Mouse (Mus musculus) frontal cortex, adult (tissue): Measurements from ENCODE around the gene Ak5.
"Not testable (repeated sequence)": the region's sequence is repeated elsewhere in the genome, so short reads cannot be mapped to it uniquely, and the experiment has no call there.

ENCODE experiments used
- ATAC-seq: cut with Nextera tagmentation; 2 replicates; pipeline ENCODE4 v1.9.2; 2017; ENCODE audit warnings: mild to moderate bottlenecking, moderate library complexity, mixed read lengths; ENCODE audit not compliant: low TSS enrichment

The Ak5 gene

DNA sequence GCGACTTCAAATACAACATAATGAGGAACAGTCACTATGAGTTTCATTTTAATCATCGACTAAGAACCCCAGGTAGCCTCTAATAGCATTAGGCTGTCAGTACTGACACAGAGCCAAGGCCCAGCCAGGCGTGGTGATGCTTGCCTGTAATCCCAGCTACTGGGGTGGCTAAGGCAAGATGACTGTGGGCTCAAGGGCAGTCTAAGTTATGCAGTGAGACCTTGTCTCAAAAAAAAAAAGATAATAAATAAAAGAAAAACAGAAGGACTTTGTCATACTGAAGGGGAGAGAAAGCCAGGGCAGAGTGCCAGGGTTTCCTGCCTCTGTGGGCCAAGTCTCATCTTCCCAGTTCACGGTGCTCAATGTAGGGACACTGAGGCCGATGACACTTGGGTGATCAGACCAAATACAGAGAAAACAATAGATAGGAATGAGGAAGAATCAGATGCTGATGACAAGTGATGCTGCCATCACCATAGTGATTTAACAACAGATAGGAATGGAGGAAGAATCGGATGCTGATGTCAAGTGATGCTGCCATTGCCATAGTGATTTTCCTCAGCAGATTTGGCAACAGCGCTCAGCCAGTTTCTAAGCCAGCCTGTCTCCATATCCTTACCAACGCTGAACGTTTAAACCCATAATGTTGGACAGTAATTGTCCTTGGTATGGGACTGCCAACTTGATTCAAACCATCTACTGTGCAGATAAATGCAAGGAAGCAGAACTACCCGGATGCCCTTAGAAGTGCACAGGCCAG, 42.9 kb downstream of the Ak5 start:
- ATAC-seq, result no peak

DNA sequence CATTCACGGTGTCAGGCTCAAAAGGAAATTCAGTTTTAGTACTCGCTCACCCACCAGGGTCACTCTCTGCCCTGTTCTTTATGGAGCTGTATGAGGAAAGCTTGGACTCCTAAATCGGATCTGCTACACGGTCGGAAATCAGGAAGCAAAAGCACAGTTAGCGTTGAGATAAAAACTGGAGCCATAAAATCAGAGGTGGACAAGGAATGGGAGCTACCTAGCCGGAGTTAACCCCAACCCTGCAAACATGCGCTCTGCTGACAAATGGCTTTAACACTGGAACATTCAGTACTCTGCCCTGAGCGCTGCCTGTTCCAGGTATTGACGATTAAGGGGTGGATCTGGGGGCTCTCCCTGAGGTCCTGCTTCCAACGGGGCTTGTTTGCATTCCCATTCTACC, 47.6 kb downstream of the Ak5 start:
- no peak for ATAC-seq

DNA sequence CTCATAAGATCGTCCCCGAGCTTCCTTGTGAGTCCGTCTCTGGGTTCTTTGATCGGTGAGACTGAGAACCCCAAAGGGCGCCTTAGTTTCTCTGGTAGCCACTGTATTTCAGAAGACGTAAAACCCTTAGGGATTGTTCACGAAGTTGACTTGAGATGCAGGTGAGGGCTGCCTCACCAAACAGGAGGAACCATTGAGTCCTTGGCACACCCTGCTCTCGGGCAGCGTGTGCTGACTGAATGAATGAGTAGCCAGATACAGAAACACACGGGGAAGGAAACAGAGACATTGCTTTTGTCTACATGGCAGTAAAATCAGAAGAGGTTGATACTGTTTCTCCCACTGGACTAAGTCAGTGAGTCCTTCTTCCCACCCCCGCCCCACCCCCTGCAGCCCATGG, 48.1 kb downstream of the Ak5 start:
- no peak for ATAC-seq

DNA sequence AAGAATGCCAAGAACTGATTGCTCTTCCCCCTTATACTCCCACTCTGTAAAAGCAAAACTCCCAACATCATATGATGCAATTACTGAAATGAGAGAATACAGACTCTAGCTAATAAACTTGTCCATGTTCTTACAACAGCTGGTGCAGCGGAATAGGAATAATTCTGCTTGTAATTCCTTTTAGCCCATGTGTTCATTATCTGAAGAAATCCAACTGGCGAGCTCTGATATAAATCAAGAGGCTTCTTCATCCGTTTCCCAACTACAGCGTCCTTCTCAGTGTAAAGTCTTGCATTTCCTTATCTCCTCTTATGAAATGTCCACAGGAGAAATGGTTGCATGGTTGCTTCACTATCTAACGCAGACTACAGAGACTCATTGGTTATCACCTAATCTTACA, 59.1 kb downstream of the Ak5 start:
- no peak for ATAC-seq

DNA sequence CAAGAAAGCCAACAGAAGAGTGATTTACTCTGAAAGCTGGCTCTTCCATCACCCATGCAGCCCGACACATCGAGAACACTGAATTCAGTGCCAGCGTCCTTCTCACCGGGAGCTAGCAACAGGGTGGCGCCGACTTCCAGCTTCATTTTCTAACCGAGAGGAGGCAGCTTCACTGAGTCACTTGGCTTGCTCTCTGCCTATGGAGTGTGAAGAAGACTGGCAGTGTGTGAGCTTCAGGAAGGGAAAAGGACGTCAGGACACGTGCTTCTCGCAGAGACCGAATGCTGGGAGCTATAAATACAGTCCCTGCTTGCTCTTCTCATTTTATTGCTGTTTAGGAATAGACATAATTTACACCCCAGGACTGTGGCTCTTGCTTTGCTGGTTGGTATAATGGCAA, 62.3 kb downstream of the Ak5 start:
- peak; percentile 98 for ATAC-seq

DNA sequence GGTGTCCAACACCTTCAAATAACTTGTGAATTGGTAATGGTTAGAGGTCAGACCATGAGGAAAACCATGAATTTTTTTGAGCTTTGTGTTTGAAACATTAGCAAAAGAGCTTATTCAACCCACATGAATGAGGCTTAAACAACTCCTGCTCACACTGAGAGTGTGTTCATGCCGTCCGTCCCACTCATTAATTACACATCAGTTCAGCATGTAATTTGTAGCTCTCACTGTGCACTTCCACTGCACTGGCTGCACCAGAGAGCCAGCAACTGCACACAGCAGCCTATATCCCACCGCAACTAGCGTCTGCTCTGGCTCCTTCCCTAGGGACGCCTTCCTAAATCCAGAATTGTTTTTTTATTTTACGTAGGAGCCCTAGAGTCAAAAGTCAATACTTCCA, 68.5 kb downstream of the Ak5 start:
- ATAC-seq, result no peak

DNA sequence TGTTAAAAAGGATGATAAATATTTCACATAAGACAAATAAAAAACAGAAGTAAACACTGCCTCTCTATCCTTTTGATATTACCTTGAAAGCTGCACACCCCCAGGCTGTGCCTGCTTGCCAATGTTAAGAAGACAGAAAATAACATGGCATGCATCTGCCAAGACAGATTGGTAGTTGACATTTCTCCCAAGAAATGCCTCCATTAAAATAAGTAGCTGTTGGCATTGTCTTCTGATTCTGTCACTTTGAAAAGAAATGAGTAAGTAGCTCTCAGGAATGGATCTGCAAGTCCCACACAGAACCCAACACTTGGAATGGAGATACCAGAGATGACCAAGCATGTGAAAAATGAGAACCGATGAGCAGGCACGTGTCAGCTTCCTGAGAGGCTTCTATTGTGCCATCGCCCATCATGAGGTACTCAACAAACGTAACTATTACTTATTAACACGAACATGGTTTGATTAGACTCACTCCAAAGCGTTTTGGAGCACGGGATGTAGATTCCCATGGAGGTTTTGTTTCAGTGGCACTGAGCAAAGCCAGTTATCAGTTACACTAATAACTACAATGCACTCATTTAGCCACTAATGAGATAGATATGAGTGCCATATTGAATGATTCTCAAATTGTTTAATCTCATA, 71.6 kb downstream of the Ak5 start:
- ATAC-seq, result no peak

DNA sequence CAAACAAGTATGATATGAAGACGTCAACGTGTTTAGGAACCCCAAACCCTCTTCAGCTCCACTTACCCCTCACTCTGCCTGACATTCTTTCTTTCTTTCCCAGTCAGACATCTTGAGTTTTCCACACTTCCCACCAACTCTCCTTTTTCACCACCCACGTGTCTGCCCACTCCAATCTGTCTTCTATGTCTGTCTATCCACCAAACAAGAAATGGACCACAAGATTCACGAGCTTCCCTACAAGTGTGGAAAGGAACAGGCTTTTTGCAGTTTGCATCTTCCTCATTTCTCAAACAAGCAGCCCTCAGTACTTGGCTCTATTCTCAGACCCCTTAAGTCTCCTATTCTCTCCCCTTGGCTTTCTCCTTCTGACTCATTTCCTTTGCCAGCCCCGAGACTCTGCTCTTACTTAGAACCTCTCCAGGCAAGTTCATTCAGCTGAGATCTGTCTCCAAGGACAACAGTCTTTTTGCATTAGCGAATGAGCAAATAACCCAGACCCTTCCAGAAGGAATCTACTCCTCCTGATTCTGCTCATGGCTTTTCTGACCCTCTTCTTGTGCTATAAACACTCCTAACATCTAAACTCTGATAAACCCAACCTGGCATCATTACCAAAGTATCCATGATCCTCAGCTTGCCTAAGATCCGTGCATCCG, 75.3 kb downstream of the Ak5 start:
- peak; percentile 89 for ATAC-seq

DNA sequence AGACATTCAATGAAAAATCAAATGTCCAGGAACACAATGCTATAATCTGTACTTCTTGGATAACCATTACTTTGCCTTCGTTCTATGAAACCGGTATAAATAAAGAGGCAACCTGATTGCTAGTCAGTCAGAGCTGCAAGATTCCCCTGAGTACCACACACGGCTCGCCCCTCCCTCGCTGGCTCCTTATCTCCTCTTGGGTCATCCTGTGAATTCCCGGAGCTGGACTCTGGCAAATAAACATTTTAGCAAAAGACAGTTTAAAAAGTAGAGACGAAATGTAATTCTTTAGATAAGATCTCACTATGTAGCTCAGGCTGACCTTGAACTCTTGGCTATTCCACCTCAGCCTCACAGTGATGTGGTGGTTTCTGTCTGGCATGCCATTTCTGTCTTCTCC, 77.7 kb downstream of the Ak5 start:
- ATAC-seq, result no peak

DNA sequence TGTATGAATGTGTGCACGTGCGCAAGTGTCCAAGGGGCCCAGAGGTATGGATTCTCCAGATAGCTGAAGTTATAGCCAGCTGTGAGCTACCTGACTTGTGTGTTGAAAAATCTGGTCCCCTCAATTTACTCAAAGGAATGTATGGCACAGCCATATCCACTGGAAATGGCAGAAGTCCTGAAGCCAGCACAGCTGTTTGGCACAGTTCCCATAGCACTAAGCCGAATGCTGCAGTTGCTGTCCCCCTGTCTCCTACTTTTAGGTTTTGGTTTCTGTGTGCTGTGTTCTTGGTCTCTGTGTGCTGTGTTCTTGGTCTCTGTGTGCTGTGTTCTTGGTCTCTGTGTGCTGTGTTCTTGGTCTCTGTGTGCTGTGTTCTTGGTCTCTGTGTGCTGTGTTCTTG, 79.1 kb downstream of the Ak5 start:
- ATAC-seq, result not testable (repeated sequence)

DNA sequence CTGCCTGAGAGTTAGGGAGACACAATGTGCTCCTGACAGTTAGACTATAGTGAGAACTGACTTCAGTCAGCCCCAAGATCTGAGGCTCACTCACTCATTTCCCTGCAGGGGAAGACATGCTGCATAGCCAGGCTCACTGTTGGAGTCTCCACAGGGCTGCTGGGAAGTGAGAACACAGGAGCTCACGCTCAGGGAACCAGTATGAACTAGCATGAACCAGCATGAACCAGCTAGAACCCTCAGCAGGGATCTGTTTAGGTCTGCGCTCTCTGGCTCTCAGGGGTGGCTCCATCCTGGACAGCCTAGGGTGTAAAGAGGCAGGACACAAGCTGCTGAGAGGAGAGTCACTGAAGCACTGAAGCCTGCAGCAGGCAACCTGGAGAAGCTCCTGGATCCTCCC, 81.2 kb downstream of the Ak5 start:
- ATAC-seq, result 0 out of 2 replicates have a peak, but pooled peaks have one; percentile 13

DNA sequence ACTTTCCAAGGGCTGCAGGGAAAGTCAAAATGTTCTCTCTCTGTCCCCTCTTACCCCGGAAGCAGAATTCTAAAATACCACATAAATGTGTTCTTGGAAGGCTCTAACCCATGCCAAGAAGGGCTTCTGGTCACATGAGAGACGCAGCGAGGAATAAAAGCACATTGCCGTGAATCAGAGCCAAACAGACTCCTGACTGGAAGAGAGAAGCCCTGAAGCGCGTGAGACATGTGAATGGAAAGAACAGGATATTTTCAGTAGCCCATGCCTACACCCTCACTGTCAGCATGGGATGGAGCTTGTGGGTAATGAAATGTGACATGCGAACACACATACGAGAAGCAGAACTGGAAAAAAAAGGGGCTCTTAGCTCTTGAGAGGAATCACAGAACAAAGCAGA, 82.0 kb downstream of the Ak5 start:
- peak; percentile 75 for ATAC-seq

DNA sequence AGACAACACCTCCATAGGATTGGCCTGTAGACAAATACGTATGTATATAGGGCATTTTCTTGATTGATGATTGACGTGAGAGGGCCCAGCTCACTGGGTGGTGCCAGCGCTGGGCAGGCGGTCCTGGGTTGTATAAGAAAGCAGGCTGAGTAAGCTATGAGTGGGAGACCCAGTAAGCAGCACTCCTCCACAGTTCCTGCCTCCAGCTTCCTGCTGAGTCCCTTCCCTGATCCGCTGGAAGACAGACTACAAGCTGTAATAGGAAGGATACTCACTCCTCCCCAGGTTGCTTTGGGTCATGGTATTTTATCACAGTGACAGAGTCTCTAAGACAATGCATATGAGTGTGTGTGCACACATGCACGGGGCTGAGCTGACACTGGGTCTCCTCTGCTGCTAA, 82.6 kb downstream of the Ak5 start:
- ATAC-seq, result peak; percentile 69

DNA sequence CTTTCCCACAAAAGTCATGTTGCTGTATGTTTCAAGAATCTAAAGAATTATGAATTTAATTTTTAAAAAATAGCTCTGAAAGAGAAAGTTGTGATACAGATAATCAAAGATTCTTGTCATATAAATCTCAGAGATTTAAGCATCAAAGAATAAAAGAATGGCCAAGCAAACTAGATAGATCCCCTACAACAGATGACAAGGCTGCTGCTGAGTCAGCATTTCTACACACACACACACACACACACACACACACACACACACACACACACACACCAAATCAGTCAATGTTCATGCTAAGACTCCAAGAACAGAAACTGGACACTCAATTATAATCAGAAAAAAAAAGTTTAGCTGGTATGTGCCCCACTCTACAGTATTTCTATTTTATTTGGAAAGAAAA, 85.1 kb downstream of the Ak5 start:
- ATAC-seq, result no peak

DNA sequence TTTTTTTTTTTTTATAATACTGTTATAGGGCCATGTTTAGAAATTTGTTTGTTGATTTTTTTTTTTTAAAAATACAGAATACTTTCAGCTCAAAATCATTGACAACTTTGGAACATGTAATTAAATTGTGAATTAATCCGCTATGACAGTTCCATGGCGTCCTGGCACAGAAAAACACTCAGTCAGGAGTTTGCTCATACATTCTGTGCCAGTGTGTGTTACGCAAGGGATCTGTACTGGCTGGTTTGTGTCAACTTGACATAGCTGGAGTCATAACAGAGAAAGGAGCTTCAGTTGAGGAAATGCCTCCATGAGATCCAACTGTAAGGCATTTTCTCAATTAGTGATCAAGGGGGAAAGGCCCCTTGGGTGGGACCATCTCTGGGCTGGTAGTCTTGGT, 86.3 kb downstream of the Ak5 start:
- not testable (repeated sequence) for ATAC-seq

DNA sequence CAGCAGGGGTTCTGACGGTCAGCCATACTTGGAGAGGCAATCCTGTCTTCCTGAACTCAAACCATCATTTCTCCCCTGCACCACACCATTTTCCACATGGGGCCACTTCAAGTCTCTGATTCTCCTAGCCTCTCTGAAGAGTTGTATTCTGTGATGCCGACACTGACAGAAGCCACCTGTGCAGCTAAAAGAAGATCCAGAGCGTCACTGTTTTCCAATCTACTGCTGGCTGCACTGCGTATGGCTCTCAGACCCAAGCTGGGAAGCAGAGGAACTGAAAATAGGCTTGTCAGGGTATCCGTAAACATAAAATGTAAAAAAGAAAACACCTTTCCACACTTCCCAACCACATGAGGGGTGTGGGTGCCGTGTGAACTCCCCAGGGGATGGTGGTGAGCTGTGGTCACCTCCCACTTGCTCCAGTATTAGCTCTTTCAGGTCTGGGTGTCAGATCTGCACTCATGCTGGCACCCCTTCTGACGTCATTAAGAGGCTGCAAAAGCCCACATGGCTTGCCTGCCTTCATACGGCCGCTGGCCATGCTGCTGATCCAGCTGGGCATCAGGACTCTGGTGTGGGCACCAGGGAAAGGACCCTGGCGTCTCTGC, 88.1 kb downstream of the Ak5 start:
- ATAC-seq, result peak; percentile 64

DNA sequence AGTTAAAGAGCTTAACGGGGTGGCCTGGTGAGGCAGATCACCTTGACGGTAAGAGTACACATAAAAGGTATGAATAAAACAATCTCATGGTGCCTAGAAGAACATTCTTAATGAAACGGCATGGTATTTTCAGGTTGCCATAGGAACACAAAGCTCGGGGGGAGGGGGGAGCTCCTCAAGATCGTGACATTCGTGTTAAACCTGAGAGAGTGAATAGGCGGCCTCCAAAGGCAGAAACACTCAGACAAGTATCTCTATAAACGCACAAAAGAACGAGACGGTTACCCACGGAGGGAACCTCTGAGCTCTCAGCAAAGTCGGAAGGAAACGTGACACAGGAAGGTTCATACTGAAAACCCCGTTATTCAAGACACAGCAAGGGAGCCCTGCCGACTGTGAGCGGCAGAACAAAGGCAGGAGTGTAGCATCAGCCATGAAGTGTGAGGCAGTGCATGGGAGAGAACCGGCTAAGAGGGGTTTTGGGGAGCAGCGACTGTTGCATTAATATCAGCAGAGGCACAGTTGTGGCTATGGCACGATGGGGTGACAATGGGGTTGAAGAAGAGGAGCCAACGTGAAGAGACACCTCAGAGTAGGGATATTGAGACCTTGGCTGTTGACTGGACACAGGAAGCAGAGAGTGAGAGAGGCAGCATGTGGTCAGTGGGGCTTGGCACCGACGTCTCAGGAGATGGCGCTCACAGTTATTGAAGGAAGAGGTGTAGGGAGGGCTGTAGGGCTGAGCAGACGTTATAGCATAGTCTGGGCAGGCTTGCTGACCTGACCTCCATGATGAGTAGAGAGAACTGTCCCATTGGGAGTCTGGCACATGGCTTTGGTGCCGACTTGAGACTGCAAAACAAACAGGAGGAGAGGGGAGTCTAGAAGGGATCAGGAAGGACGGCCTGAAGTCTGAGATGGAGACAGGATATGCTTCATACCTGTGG, 89.6 kb downstream of the Ak5 start:
- ATAC-seq, result 0 out of 2 replicates have a peak, but pooled peaks have one; percentile 18

DNA sequence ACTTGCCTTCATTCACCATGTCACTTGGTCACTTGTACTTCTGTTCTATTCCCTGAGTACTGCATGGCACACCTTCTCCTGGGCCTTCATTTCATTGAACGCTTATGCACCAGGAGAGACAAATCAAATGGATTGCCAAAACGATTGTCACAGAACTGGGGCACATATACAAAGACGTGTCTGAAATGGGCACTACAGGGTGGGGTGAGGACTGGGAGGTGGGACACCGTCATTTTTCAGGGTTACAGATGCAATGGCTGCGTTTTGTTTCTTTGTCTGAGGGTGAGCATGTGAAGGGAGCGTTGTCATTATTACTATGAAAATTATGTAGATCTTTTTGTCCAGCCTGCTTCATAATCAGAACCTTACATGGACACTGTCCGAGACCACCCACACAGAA, 90.4 kb downstream of the Ak5 start:
- no peak for ATAC-seq

DNA sequence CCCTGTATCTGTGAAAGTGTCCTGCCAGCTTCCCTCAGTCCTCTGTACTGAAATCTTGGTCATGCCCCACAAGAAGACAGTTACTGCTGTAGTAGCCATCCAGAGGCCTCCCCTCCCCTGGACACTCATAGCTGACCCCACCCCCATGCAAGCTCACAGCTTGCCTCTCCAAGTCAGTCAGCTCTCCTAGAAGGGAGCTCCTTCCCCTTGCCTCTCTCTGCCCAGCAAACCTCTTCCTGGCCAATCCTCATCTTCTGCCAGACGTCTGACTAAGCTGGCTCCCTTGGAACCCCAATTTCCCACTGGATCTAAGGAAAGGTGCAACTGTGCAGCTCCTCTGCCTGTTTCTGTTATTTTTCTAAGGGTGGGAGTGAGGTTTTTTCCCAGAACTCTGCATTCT, 90.9 kb downstream of the Ak5 start:
- ATAC-seq, result no peak

DNA sequence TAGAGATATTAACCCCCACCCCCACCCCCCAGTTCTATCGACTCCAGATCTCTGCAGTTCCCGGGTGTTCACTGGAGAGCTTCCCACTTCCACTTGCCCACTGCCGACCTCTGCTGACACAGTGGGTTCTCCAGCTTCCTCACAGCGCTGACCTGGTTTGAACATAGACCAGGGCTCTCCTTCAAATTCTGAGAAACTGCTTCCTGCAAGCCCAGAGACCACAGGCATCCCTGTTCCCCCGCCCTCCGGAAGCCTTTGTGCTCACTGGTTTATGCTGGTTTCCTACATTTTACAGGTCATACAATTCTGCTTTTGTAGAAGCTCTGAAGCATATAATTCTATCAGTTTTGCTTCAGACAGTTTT, 98.9 kb downstream of the Ak5 start:
- no peak for ATAC-seq

DNA sequence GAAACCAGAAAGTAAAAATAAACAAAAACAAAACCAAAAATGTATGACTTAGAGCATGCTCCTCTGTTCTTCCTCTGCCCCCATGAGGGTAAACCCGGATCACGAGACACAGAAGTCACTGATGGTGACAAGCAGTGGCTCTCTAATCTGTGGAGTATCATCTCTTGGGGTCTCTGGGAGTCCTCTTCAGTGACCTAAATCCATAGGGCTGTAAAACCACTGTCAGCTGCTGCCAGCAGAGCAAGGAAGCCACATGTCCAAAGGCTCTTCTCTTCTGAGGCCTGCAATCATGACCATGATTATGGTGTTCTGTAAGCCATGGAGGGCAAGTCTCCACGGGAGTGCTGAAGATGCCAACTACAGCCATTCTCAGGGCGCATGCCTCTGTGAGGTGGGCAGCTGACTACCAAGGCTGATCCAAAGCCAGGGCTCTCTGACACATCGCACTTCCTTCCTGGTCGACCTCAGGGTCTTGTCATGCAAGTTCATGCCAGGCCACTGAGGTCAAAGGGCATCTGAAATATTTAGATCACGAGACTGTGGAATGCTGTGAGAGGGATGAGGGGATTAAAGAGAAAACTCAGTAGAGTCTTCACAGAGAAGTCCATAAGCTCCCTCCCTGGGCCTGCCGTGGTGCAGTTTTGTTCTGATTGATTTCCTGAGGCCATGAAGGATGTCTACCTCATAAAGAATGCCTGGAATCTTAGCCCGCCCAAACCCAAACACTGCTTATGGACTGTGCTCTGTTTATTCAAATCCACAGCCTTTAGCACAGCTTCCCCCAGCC, 99.5 kb downstream of the Ak5 start:
- ATAC-seq, result no peak; the same call in 1 of the 2 replicates
